Mouse (Mus musculus) adrenal gland, postnatal 14 days (tissue): ENCODE data around the gene Ppid. TPM values are rescaled to one million over a fixed set of nuclear protein-coding genes. Genes with fewer than 3 reads are reported as not detected.

Experiments
- total RNA-seq: library from RNA; stranded (reverse); gene quantifications from 2 replicates; pipeline ENCODE4 v1.2.3, GENCODE M21; 2021

The Ppid gene
- total RNA-seq, 1 experiment from 2014 or later, result 52.7 TPM

Other genes with a start within 250 kb of the Ppid start
- gene Fnip2, start 23.5 kb upstream of the Ppid start, total RNA-seq, result 9.7 and 11.0 TPM in 2 replicates
- gene 4930579G24Rik, start 37.7 kb downstream of the Ppid start, total RNA-seq, result 4.7 and 6.5 TPM in 2 replicates
- gene Etfdh, start 38.2 kb downstream of the Ppid start, total RNA-seq, result 444 and 454 TPM in 2 replicates
- gene Rxfp1, start 146.5 kb downstream of the Ppid start, total RNA-seq, result 0.19 and 0.75 TPM in 2 replicates